Mouse (Mus musculus): Measurements from ENCODE around the gene Ppp1cc.
"Not testable (repeated sequence)": the region's sequence is repeated elsewhere in the genome, so short reads cannot be mapped to it uniquely, and the experiment has no call there.

Ppp1cc gene

GRCm38 (mm10) chr5:122136508-122137408, 21.3 kb upstream of the Ppp1cc start:
- no peak for DNase-seq (ENCODE audit: low read depth)

- DNase-seq (ENCODE audit: low read depth): no peak
Measured at GRCm38 (mm10) chr5:122138856-122139255, 19.2 kb upstream of the Ppp1cc start.

GRCm38 (mm10) chr5:122139771-122140170, 18.3 kb upstream of the Ppp1cc start:
- not testable (repeated sequence) for DNase-seq (ENCODE audit: low read depth)

GRCm38 (mm10) chr5:122140723-122141122, 17.4 kb upstream of the Ppp1cc start, which contains the start of gene Ccdc63:
Gene Ccdc63 (minus strand): TSS chr5:122140823.
- no peak for DNase-seq (ENCODE audit: low read depth)

- peak; percentile 88 for DNase-seq (ENCODE audit: low read depth)
Measured at GRCm38 (mm10) chr5:122142230-122142992, 15.7 kb upstream of the Ppp1cc start.

GRCm38 (mm10) chr5:122143543-122143942, 14.5 kb upstream of the Ppp1cc start:
- peak; percentile 79 for DNase-seq (ENCODE audit: low read depth)

GRCm38 (mm10) chr5:122144825-122145224, 13.3 kb upstream of the Ppp1cc start:
- DNase-seq (ENCODE audit: low read depth): peak; percentile 37

GRCm38 (mm10) chr5:122145381-122146055, 12.6 kb upstream of the Ppp1cc start:
- peak; percentile 95 for DNase-seq (ENCODE audit: low read depth)

- DNase-seq (ENCODE audit: low read depth): peak; percentile 60
Measured at GRCm38 (mm10) chr5:122146056-122146580, 12.0 kb upstream of the Ppp1cc start.

- DNase-seq (ENCODE audit: low read depth): no peak
Measured at GRCm38 (mm10) chr5:122146609-122147008, 11.5 kb upstream of the Ppp1cc start.

- DNase-seq (ENCODE audit: low read depth): no peak
Measured at GRCm38 (mm10) chr5:122148107-122148506, 10.0 kb upstream of the Ppp1cc start.

GRCm38 (mm10) chr5:122149259-122149658, 8.8 kb upstream of the Ppp1cc start:
- no peak for DNase-seq (ENCODE audit: low read depth)

GRCm38 (mm10) chr5:122152508-122152907, 5.6 kb upstream of the Ppp1cc start:
- DNase-seq (ENCODE audit: low read depth): not testable (repeated sequence)

- DNase-seq (ENCODE audit: low read depth): no peak
Measured at GRCm38 (mm10) chr5:122154006-122154405, 4.1 kb upstream of the Ppp1cc start.

GRCm38 (mm10) chr5:122154782-122155181, 3.3 kb upstream of the Ppp1cc start:
- DNase-seq (ENCODE audit: low read depth): no peak

GRCm38 (mm10) chr5:122155613-122156012, 2.5 kb upstream of the Ppp1cc start:
- no peak for DNase-seq (ENCODE audit: low read depth)

GRCm38 (mm10) chr5:122156486-122156885, 1.6 kb upstream of the Ppp1cc start:
- no peak for DNase-seq (ENCODE audit: low read depth)

- DNase-seq (ENCODE audit: low read depth): peak; percentile 54
Measured at GRCm38 (mm10) chr5:122158557-122159515, 758 bp downstream of the Ppp1cc start.

GRCm38 (mm10) chr5:122163194-122163593, 5.1 kb downstream of the Ppp1cc start:
- peak; percentile 68 for DNase-seq (ENCODE audit: low read depth)

- DNase-seq (ENCODE audit: low read depth): no peak
Measured at GRCm38 (mm10) chr5:122164011-122164410, 5.9 kb downstream of the Ppp1cc start.
